Mouse (Mus musculus): ENCODE measurements around the gene Slc41a3. TPM values are rescaled to one million over a fixed set of nuclear protein-coding genes. Genes with fewer than 3 reads are reported as not detected.

The Slc41a3 gene
- 1 to 10 TPM; 4.0 to 4.1 TPM for total RNA-seq (2021)
- long read RNA-seq, experiment 1, transcript Slc41a3-202 (11 exons, 2,412 nt), result major isoform, 5 of 10 reads
- long read RNA-seq, experiment 1, partial matches to known transcripts, result 1 of 10 reads
- long read RNA-seq, experiment 1, other reads (novel, unspliced or antisense), result 3 of 10 reads
- long read RNA-seq, experiment 2, partial matches to known transcripts, result 2 of 5 reads
- long read RNA-seq, experiment 2, other reads (novel, unspliced or antisense), result 1 of 5 reads

DNA sequence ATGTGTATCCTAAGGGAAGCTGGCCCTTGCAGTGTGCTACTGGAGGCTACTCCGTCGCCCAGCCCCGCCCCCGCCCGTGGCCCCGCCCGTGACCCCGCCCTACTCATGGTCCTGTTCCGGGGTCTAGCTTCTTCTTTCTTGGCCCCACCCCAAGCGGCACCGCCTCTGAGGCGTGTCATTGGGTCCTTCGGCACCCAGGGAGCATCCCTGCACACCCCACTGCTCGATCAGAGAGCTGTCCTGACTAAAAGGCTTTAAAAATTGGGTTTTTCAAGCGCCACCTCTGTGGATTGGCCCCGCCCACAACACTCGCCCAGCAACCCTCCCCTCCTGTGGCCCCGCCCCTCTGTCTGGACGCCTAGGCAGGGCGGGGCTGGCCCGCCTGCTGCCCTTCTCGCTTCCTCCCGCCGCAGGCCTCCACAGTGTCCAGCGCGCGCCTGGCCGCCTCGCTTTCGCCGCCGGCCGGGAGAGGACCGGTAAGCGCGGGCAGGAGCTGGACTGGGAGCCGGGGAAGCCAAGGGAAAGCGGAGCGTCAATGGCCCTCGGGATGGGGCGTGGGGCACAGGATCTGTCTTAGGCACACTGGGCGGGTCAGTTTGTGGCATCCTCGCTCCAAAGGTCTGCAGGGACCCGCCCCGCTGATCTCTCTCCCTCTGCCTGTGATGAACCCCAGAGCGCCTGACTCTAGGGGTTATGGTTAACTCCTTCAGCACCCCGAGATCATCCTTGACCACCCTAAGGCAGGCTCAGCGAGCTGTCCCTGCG, at the start of gene Slc41a3:
TSS of gene Slc41a3 (plus strand) at position 193 of the 765 bp plus-strand sequence.
- TF ChIP-seq CTCF (conservative IDR thresholded peaks at IDR 0.05), result no peak
- Histone ChIP-seq H3K27ac (peak within 1 kb of the TSS; percentile 71), H3K4me3 (peak within 1 kb of the TSS; percentile 68)
- DNase-seq (ENCODE audit: low spot score in 2 of 2), result peak; percentile 77 to 78

DNA sequence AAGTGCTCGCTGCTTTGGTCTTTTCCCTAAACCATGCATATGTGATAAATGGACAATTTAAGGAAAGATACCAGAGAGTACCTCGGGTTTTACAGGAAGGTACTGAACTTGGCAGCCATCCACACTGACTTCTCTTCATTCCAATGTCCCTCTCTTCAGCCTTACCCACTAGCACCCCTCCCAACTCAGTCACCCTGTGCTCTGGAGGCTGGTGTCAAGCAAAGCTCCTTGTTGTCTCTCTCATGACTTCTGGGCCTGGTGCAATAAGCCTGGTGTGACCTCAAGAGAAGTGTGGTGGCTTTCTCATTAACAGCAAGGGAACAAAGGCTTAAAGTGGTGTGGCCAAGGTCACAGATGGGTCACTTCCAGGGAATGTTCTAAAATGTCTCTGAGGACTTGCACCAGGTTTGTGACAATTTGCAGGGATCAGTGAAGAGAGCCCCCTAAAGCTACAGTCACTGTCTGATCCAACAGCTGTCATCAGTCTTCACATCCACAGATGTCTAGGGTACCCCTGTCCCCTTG, 47.9 kb upstream of the Slc41a3 start:
- no peak overlapping the region for H3K4me3 ChIP-seq
- DNase-seq (ENCODE audit: low spot score in 2 of 2), result no peak
- H3K27ac ChIP-seq, result no peak overlapping the region
- no peak for TF ChIP-seq CTCF (conservative IDR thresholded peaks at IDR 0.05)

- no peak overlapping the region for H3K4me3 ChIP-seq
- no peak overlapping the region for H3K27ac ChIP-seq
- no peak for DNase-seq (ENCODE audit: low spot score in 2 of 2)
- no peak for TF ChIP-seq CTCF (conservative IDR thresholded peaks at IDR 0.05)
Measured at GRCm38 (mm10) chr6:90557077-90557476, 47.4 kb upstream of the Slc41a3 start.

GRCm38 (mm10) chr6:90557829-90558693, 46.5 kb upstream of the Slc41a3 start:
- no peak for DNase-seq (ENCODE audit: low spot score in 2 of 2)
- no peak for TF ChIP-seq CTCF (conservative IDR thresholded peaks at IDR 0.05)
- H3K4me3 ChIP-seq, result no peak overlapping the region
- H3K27ac ChIP-seq, result no peak overlapping the region

GRCm38 (mm10) chr6:90560390-90561058, 44.0 kb upstream of the Slc41a3 start:
- Histone ChIP-seq H3K27ac (no peak overlapping the region), H3K4me3 (no peak overlapping the region)
- TF ChIP-seq CTCF (conservative IDR thresholded peaks at IDR 0.05), result no peak
- DNase-seq (ENCODE audit: low spot score in 2 of 2), result no peak

DNA sequence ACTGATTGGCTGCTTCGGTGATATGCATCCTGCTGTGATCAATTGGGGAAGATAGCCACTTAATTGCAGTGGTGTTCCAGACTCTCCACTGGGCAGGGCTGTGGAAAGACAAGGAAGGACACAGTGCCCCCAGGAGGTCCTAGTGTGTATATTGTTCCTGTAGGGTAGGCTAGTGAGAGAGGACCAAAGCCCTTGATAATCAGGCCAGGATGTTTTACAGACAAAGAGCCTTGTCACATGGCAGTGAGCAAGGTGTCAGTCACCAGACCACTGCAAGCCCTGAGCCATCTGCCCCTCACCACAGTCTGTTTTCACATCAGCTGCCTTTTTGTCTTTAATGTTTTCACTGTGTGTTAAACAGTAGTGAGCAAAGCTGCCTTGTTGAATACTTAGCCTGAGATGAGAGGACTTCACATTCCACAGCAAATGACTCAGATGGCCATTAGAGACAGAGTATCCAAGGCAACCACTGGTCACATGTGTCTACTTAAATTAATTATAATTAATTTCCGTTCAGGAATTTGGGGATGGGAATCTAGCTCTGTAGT, 43.2 kb upstream of the Slc41a3 start:
- DNase-seq (ENCODE audit: low spot score in 2 of 2), result no peak
- TF ChIP-seq CTCF (conservative IDR thresholded peaks at IDR 0.05), result peak; percentile 55
- Histone ChIP-seq H3K4me3 (no peak overlapping the region), H3K27ac (no peak overlapping the region)

DNA sequence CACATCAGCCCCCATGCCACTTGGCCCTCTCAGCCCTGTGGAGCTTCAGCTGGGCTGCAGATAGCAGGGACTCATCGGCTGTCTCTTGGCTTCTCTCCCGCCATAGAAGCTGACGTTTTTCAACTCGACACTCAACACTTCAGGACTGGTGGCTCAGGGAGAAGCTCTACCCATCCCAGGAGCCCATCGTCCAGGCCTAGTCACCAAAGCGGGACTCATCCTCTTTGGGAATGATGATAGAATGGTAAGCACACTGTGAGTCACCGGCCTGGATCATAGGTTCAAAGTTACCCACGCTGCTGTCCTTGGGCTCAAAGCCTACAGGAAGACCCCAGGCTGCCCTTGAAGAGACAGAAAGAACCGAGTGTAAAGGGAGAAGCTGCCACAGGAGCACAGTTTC, 40.3 kb upstream of the Slc41a3 start:
- Histone ChIP-seq H3K27ac (no peak overlapping the region), H3K4me3 (no peak overlapping the region)
- DNase-seq (ENCODE audit: low spot score in 2 of 2), result no peak
- TF ChIP-seq CTCF (conservative IDR thresholded peaks at IDR 0.05), result no peak

DNA sequence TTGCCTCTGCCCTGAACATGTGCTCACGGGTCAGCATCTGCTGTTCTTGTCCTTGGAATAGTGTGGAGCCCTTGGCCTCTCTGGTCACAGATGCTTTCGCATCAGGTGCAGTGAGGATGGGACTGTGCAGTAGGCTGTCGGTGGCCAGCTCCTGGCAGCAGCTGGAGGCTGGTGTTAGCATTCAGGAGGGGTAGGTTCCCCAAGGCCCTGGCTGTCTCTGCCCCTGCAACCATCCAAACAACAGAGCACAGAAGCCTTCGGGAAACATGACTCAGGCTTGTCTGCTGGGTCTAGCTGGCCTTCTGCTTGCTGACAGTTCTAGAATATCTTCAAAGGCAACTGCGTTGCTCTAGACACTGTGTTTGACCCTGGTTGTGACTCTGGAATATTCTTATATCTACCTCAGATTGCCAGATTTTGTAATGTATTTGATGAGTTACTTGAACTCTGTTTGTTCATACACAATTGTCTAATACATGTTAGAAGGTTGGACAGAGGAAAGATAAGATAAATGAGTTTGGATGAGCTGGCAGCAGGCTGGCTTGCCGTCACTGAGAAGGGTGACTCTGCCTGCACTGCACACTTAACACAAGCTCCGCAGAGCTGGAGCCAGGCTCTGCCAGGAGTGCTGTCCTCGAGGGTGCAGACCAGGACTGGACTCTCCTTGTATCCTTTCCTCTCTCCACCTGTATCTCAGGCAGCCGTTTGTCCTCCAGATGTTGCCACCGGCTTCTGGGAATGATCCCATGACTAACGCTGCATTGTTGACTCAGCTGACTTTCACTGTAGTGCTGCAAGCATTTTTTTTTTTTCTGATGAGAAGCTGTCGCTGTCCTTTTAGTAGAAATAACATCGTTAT, 38.9 kb upstream of the Slc41a3 start:
- Histone ChIP-seq H3K4me3 (no peak overlapping the region), H3K27ac (no peak overlapping the region)
- no peak for DNase-seq (ENCODE audit: low spot score in 2 of 2)
- TF ChIP-seq CTCF (conservative IDR thresholded peaks at IDR 0.05), result no peak

GRCm38 (mm10) chr6:90567486-90567885, 37.0 kb upstream of the Slc41a3 start:
- no peak for TF ChIP-seq CTCF (conservative IDR thresholded peaks at IDR 0.05)
- no peak overlapping the region for H3K27ac ChIP-seq
- DNase-seq (ENCODE audit: low spot score in 2 of 2), result no peak
- H3K4me3 ChIP-seq, result no peak overlapping the region

GRCm38 (mm10) chr6:90567928-90568327, 36.6 kb upstream of the Slc41a3 start:
- no peak overlapping the region for H3K27ac ChIP-seq
- no peak for TF ChIP-seq CTCF (conservative IDR thresholded peaks at IDR 0.05)
- H3K4me3 ChIP-seq, result no peak overlapping the region
- no peak for DNase-seq (ENCODE audit: low spot score in 2 of 2)

- DNase-seq (ENCODE audit: low spot score in 2 of 2), result no peak
- no peak overlapping the region for H3K4me3 ChIP-seq
- H3K27ac ChIP-seq, result no peak overlapping the region
- no peak for TF ChIP-seq CTCF (conservative IDR thresholded peaks at IDR 0.05)
Measured at GRCm38 (mm10) chr6:90568721-90569120, 35.8 kb upstream of the Slc41a3 start.

All from layer of hippocampus, adult 2 months (tissue).